Mouse (Mus musculus) cerebellum, postnatal 4 days (tissue): ENCODE data around the gene Uimc1.

Experiments
- DNase-seq, 2 experiments: peaks; one replicate each; pipeline ENCODE4 v3.0.0; 2022; ENCODE audit warnings: low spot score in 2 of 2, mixed read lengths in 1 of 2

Uimc1 gene

DNA sequence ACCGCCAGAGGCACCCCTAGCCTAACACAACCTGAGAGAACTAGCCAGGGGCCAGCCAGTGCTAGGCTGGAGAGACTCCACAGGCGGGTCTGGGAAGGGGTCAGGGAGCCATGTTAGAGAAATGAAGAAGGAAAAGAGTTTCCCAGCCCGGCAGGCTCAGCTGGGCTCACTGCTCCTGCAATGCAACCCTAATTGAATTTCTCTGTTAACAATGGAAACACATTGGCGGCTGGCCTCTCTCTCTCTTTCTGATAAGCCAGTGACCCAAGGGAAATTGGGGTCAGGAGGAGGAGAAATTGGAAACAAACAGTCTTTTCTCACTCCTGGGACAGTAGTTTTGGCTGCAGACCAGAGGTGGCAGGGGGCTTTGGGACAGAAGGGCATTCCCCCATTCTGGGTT, 105.5 kb downstream of the Uimc1 start:
- DNase-seq, result no peak

- DNase-seq, result no peak
Observed at GRCm38 (mm10) chr13:54992215-54992614, 107.9 kb downstream of the Uimc1 start.

- DNase-seq, result no peak
Observed at GRCm38 (mm10) chr13:54988181-54988760, 111.8 kb downstream of the Uimc1 start.

- DNase-seq, result no peak
Observed at GRCm38 (mm10) chr13:54987405-54987804, 112.7 kb downstream of the Uimc1 start.

DNA sequence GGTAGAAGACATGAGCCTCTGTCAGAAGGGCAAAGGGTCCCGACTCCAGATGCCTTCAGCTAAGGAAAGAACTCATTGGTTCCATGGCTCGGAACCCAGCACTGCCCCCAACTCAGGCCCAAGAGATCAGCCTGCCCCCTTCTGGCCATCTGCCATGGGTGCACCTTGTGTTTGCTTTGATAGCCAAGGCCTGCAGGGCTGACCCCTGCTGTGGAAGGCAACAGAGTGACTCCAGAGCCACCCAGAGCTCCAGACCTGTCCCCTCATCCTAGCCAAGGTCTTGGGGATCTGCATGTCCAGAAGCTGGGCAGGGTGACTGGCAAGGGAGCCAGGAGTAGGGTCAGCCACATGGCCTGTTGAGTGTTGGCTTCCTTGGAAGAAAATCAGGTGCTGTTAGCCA, 116.5 kb downstream of the Uimc1 start:
- DNase-seq, result no peak

GRCm38 (mm10) chr13:54983001-54983400, 117.1 kb downstream of the Uimc1 start:
- DNase-seq, result no peak

- DNase-seq, result no peak
Observed at GRCm38 (mm10) chr13:54980957-54981356, 119.1 kb downstream of the Uimc1 start.

DNA sequence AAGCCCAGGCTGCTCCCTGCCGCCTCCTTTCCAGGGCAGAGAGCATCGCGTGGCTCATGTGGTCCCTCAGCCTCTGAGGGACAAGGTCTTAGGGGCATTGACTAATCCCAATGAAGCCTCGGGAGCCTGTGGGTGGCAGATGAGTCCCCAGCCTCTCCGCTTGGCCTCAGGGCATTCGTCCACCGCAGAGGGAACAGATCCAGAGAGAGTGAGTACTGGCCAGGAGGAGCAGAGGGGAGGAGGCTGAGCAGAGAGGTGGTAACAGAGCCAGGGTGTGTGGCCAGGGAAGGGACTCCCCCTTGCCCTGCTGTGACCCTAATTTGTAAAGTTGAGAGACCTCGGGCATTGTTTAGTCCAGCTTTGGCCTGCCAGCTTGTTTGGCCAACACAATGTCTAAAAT, 121.3 kb downstream of the Uimc1 start:
- DNase-seq, result no peak
